Mouse (Mus musculus) G1E (cell line): ENCODE measurements around the gene Prpf8. TPM values are rescaled to one million over a fixed set of nuclear protein-coding genes. Genes with fewer than 3 reads are reported as not detected.

Experiments
- ATAC-seq: 2 replicates; pipeline ENCODE4 v1.8.0; 2016; ENCODE audit warnings: mild to moderate bottlenecking; ENCODE audit not compliant: insufficient number of reproducible peaks, poor library complexity, low FRiP score, severe bottlenecking; ENCODE audit errors: extremely low read depth
- DNase-seq: peaks from one replicate; pipeline ENCODE4 v3.0.0; 2012; ENCODE audit warnings: low spot score
- H3K27me3 ChIP-seq: 2 replicates; pipeline ENCODE4 v1.6.1; 2012; ENCODE audit warnings: mild to moderate bottlenecking, low read length, inconsistent platforms; ENCODE audit not compliant: insufficient read depth
- H3K36me3 ChIP-seq: replicated peaks from 2 replicates; pipeline ENCODE3; 2012; ENCODE audit warnings: mild to moderate bottlenecking, inconsistent platforms
- H3K4me1 ChIP-seq: 2 replicates; pipeline ENCODE4 v1.6.1; 2012; ENCODE audit warnings: low read depth, low read length, inconsistent platforms, mixed read lengths; ENCODE audit not compliant: insufficient read depth
- H3K4me3 ChIP-seq: 2 replicates; pipeline ENCODE4 v1.5.1; 2012; ENCODE audit warnings: low read depth, mild to moderate bottlenecking, inconsistent platforms, low read length, moderate library complexity, mixed read lengths
- H3K9me3 ChIP-seq: replicated peaks from 2 replicates; pipeline ENCODE4 v1.6.1; 2012; ENCODE audit warnings: inconsistent platforms
- CTCF ChIP-seq: IDR thresholded peaks from 2 replicates; pipeline ENCODE4 v1.5.1; 2012; ENCODE audit warnings: low read depth, low read length, inconsistent platforms, mixed read lengths
- GATA1 ChIP-seq: IDR thresholded peaks from 2 replicates; pipeline ENCODE4 v1.6.1; 2012; ENCODE audit warnings: borderline replicate concordance, low read length, inconsistent platforms, mixed read lengths
- GATA2 ChIP-seq: IDR thresholded peaks from 2 replicates; pipeline ENCODE4 v1.6.1; 2012; ENCODE audit warnings: low read depth, low read length, inconsistent platforms, borderline replicate concordance
- POLR2AphosphoS5 ChIP-seq: IDR thresholded peaks from 2 replicates; pipeline ENCODE4 v1.6.1; 2012; ENCODE audit warnings: low read depth, low read length, inconsistent platforms; ENCODE audit not compliant: insufficient replicate concordance
- TAL1 ChIP-seq: conservative IDR thresholded peaks from 2 replicates; pipeline ENCODE4 v1.6.1; 2012; ENCODE audit warnings: low read depth, low read length, inconsistent platforms, mixed read lengths
- polyA plus RNA-seq: library from polyadenylated mRNA; stranded (reverse); fragments of >175 nt; gene quantifications from 2 replicates; pipeline ENCODE4 v1.2.3, GENCODE M21; 2012
- total RNA-seq, 2 experiments: library from RNA; stranded (forward) in 1 of 2; stranded (reverse) in 1 of 2; fragments of 200-1000 nt in 1 of 2; fragments of >200 nt in 1 of 2; fragmentation: Nextera tagmentation in 1 of 2; gene quantifications; 2 replicates each; pipeline ENCODE4 v1.2.3; 2014 to 2017

Gene Prpf8
- total and polyA plus RNA-seq, 3 experiments = 90.1 to 539 (median 150) TPM

DNA sequence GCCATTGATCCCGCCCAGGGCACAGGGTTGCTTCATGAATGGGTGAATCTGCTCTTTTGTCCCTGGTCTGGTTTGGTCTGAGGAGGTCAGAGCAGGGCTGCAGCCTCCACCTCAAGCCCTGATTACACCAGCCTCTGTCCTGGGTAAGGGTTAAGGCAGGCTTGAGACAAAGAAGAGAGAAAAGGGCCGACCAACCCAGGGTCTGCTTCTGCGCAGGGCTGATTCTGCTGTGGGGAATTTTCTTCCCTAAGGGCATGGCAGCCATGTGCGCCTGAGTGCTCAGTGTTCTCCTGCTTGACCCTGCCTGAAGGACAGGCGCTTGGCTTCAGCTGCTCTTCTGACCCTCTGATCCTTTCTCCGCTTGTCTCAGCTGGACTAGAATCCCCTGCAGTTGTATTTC lies 70.5 kb downstream of the Prpf8 start:
- no peak for DNase-seq
- TF ChIP-seq GATA2 = no peak
- no peak for TF ChIP-seq CTCF
- TF ChIP-seq TAL1 = no peak
- TF ChIP-seq POLR2AphosphoS5 = no peak
- TF ChIP-seq GATA1 = no peak
- Histone ChIP-seq H3K36me3 (peaks cover 46% of the 10 kb centered on the region), H3K9me3 (peaks cover 4% of the 10 kb centered on the region; the same call in 1 of the 2 replicates), H3K4me1 (no peaks in the 10 kb centered on the region), H3K4me3 (no peak overlapping the region), H3K27me3 (no peaks in the 10 kb centered on the region; the same call in 1 of the 2 replicates)
- no peak for ATAC-seq

DNA sequence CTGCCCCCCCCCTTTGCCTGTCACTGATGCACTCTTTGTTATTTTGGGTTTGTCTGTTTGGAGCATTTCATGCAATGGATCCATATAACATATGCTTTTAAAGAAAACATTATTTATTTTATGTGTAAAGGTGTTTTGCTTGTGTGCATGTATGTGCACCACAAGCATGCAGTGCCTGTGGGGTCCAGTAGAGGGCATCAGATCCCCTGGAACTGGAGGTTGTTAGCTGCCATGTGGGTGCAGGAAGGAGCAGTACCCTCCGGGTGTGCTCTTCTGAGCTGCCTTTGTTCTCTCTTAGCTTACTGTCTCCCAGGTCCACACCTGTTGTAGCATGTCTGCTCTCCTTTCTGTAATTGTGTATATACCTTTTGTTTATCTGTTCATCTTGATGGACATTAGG lies 71.5 kb downstream of the Prpf8 start:
- DNase-seq = no peak
- peak; percentile 28; the same call in 1 of the 2 replicates for TF ChIP-seq CTCF
- TF ChIP-seq GATA1 = no peak
- no peaks in the 10 kb centered on the region for H3K27me3 ChIP-seq
- peaks cover 4% of the 10 kb centered on the region; the same call in 1 of the 2 replicates for H3K9me3 ChIP-seq
- peaks cover 50% of the 10 kb centered on the region for H3K36me3 ChIP-seq
- no peak overlapping the region for H3K4me3 ChIP-seq
- H3K4me1 ChIP-seq = no peaks in the 10 kb centered on the region
- ATAC-seq = no peak

Other genes with a start within 250 kb of the Prpf8 start
- 94.0 and 105 TPM in 2 replicates for gene Rpa1, start 138.5 kb upstream of the Prpf8 start, total RNA-seq (2014; fragmentation: Nextera tagmentation)
- gene Rpa1, start 138.5 kb upstream of the Prpf8 start, total RNA-seq (2017) = 284 and 317 TPM in 2 replicates
- gene Rpa1, start 138.5 kb upstream of the Prpf8 start, polyA plus RNA-seq = 97.4 and 130 TPM in 2 replicates
- 6.3 and 12.4 TPM in 2 replicates for gene Smyd4, start 138.4 kb upstream of the Prpf8 start, total RNA-seq (2014; fragmentation: Nextera tagmentation)
- gene Smyd4, start 138.4 kb upstream of the Prpf8 start, total RNA-seq (2017) = 14.8 and 15.0 TPM in 2 replicates
- gene Smyd4, start 138.4 kb upstream of the Prpf8 start, polyA plus RNA-seq = 1.1 TPM in 2 replicates
- gene Serpinf1, start 64.1 kb upstream of the Prpf8 start, total RNA-seq (2014; fragmentation: Nextera tagmentation) = not detected in 2 replicates
- 0.38 TPM in 1 of 2 replicates, not detected in the other for gene Serpinf1, start 64.1 kb upstream of the Prpf8 start, total RNA-seq (2017)
- gene Serpinf1, start 64.1 kb upstream of the Prpf8 start, polyA plus RNA-seq = not detected in 2 replicates
- not detected in 2 replicates for gene Serpinf2, start 47.2 kb upstream of the Prpf8 start, total RNA-seq (2014; fragmentation: Nextera tagmentation)
- gene Serpinf2, start 47.2 kb upstream of the Prpf8 start, total RNA-seq (2017) = 0.33 and 0.41 TPM in 2 replicates
- gene Serpinf2, start 47.2 kb upstream of the Prpf8 start, polyA plus RNA-seq = 0.03 TPM in 1 of 2 replicates, not detected in the other
- 6.3 and 12.3 TPM in 2 replicates for gene Wdr81, start 32.1 kb upstream of the Prpf8 start, total RNA-seq (2014; fragmentation: Nextera tagmentation)
- 15.0 and 17.4 TPM in 2 replicates for gene Wdr81, start 32.1 kb upstream of the Prpf8 start, total RNA-seq (2017)
- 18.7 and 20.5 TPM in 2 replicates for gene Wdr81, start 32.1 kb upstream of the Prpf8 start, polyA plus RNA-seq
- gene Tlcd2, start 25.1 kb upstream of the Prpf8 start, total RNA-seq (2014; fragmentation: Nextera tagmentation) = 1.7 TPM in 1 of 2 replicates, not detected in the other
- 0.58 and 1.8 TPM in 2 replicates for gene Tlcd2, start 25.1 kb upstream of the Prpf8 start, total RNA-seq (2017)
- not detected in 2 replicates for gene Tlcd2, start 25.1 kb upstream of the Prpf8 start, polyA plus RNA-seq
- gene Rilp, start 23.3 kb downstream of the Prpf8 start, total RNA-seq (2014; fragmentation: Nextera tagmentation) = 1.1 and 1.2 TPM in 2 replicates
- gene Rilp, start 23.3 kb downstream of the Prpf8 start, total RNA-seq (2017) = 0.29 and 0.49 TPM in 2 replicates
- 0.18 and 0.25 TPM in 2 replicates for gene Rilp, start 23.3 kb downstream of the Prpf8 start, polyA plus RNA-seq
- gene Scarf1, start 26.7 kb downstream of the Prpf8 start, total RNA-seq (2014; fragmentation: Nextera tagmentation) = not detected in 2 replicates
- gene Scarf1, start 26.7 kb downstream of the Prpf8 start, total RNA-seq (2017) = 0.11 TPM in 1 of 2 replicates, not detected in the other
- 0.03 and 0.08 TPM in 2 replicates for gene Scarf1, start 26.7 kb downstream of the Prpf8 start, polyA plus RNA-seq
- 11.5 and 14.2 TPM in 2 replicates for gene Slc43a2, start 44.9 kb downstream of the Prpf8 start, total RNA-seq (2014; fragmentation: Nextera tagmentation)
- 3.8 and 4.2 TPM in 2 replicates for gene Slc43a2, start 44.9 kb downstream of the Prpf8 start, total RNA-seq (2017)
- 5.3 and 7.5 TPM in 2 replicates for gene Slc43a2, start 44.9 kb downstream of the Prpf8 start, polyA plus RNA-seq
- 97.5 and 111 TPM in 2 replicates for gene Pitpna, start 101.3 kb downstream of the Prpf8 start, total RNA-seq (2014; fragmentation: Nextera tagmentation)
- 33.0 and 43.2 TPM in 2 replicates for gene Pitpna, start 101.3 kb downstream of the Prpf8 start, total RNA-seq (2017)
- 24.5 and 32.3 TPM in 2 replicates for gene Pitpna, start 101.3 kb downstream of the Prpf8 start, polyA plus RNA-seq
- gene Inpp5k, start 144.2 kb downstream of the Prpf8 start, total RNA-seq (2014; fragmentation: Nextera tagmentation) = 42.2 and 56.7 TPM in 2 replicates
- 26.0 and 29.9 TPM in 2 replicates for gene Inpp5k, start 144.2 kb downstream of the Prpf8 start, total RNA-seq (2017)
- gene Inpp5k, start 144.2 kb downstream of the Prpf8 start, polyA plus RNA-seq = 29.8 and 40.2 TPM in 2 replicates
- gene Myo1c, start 163.7 kb downstream of the Prpf8 start, total RNA-seq (2014; fragmentation: Nextera tagmentation) = 29.3 and 35.0 TPM in 2 replicates
- 23.2 and 24.0 TPM in 2 replicates for gene Myo1c, start 163.7 kb downstream of the Prpf8 start, total RNA-seq (2017)
- 25.6 and 38.6 TPM in 2 replicates for gene Myo1c, start 163.7 kb downstream of the Prpf8 start, polyA plus RNA-seq
- gene Crk, start 192.4 kb downstream of the Prpf8 start, total RNA-seq (2014; fragmentation: Nextera tagmentation) = 44.1 and 45.6 TPM in 2 replicates
- 52.5 and 61.2 TPM in 2 replicates for gene Crk, start 192.4 kb downstream of the Prpf8 start, total RNA-seq (2017)
- gene Crk, start 192.4 kb downstream of the Prpf8 start, polyA plus RNA-seq = 98.0 and 129 TPM in 2 replicates
- 1,033 and 1,159 TPM in 2 replicates for gene Ywhae, start 246.1 kb downstream of the Prpf8 start, total RNA-seq (2014; fragmentation: Nextera tagmentation)
- gene Ywhae, start 246.1 kb downstream of the Prpf8 start, total RNA-seq (2017) = 118 and 219 TPM in 2 replicates
- 489 and 577 TPM in 2 replicates for gene Ywhae, start 246.1 kb downstream of the Prpf8 start, polyA plus RNA-seq